Mouse (Mus musculus) testis, adult 2 months (tissue): Measurements from ENCODE around the gene Ddx18.

Experiments
- CTCF ChIP-seq: fragments of 200-500 bp; IDR thresholded peaks from 2 replicates; pipeline ENCODE4 v1.5.1; 2012; ENCODE audit warnings: low read depth, mild to moderate bottlenecking, inconsistent platforms, low read length, moderate library complexity; ENCODE audit not compliant: control insufficient read depth, insufficient read depth, insufficient replicate concordance
- POLR2A ChIP-seq: fragments of 200-500 bp; IDR thresholded peaks from 2 replicates; pipeline ENCODE4 v1.6.1; 2012; ENCODE audit warnings: low read depth, mild to moderate bottlenecking, inconsistent platforms, low read length, moderate library complexity; ENCODE audit not compliant: control insufficient read depth

DNA sequence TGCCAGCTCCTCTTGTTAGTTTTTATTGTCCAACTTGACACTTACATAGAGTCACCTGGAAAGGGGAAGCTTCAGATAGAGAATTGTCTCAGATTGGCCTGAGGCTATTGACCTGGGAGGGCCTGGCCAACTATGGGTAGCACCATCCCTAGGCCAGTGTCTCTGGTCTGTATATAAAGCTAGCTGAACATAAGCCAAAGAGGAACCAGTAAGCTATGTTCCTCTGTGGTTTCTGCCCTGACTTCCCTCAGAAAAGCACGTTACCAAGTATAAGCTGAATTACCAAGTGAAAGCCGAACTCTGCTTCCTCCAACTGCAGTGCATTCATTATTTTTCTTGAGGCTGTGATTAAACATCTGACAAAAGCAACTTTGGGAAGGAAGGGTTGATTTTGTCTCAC lies 59.1 kb downstream of the Ddx18 start:
- TF ChIP-seq POLR2A, result no peak
- TF ChIP-seq CTCF, result no peak
